Mouse (Mus musculus) liver, embryonic 12.5 days (tissue): ENCODE measurements around the gene Pim2. TPM values are rescaled to one million over a fixed set of nuclear protein-coding genes. Genes with fewer than 3 reads are reported as not detected.
"Not testable (repeated sequence)": the region's sequence is repeated elsewhere in the genome, so short reads cannot be mapped to it uniquely, and the experiment has no call there.

Experiments
- ATAC-seq: fragments of 200-750 bp; cut with Nextera tagmentation; 2 replicates; pipeline ENCODE4 v1.8.0; 2017; ENCODE audit warnings: moderate number of reproducible peaks, mild to moderate bottlenecking, moderate library complexity
- H3K27ac ChIP-seq: fragments of 300-500 bp; sonication (generic); 2 replicates; pipeline ENCODE4 v1.5.1; 2016; ENCODE audit warnings: mild to moderate bottlenecking
- H3K27me3 ChIP-seq: fragments of 300-500 bp; sonication (generic); replicated peaks from 2 replicates; pipeline ENCODE4 v1.6.1; 2016; ENCODE audit warnings: mild to moderate bottlenecking, moderate library complexity
- H3K36me3 ChIP-seq: fragments of 300-500 bp; sonication (generic); 2 replicates; pipeline ENCODE4 v1.6.1; 2016; ENCODE audit warnings: mild to moderate bottlenecking, moderate library complexity
- H3K4me1 ChIP-seq: fragments of 300-500 bp; sonication (generic); 2 replicates; pipeline ENCODE4 v1.6.1; 2016
- H3K4me2 ChIP-seq: fragments of 300-500 bp; sonication (generic); 2 replicates; pipeline ENCODE4 v1.6.1; 2016; ENCODE audit warnings: mild to moderate bottlenecking, moderate library complexity
- H3K4me3 ChIP-seq: fragments of 300-500 bp; sonication (generic); 2 replicates; pipeline ENCODE4 v1.5.1; 2016; ENCODE audit warnings: mild to moderate bottlenecking, moderate library complexity
- H3K9ac ChIP-seq: fragments of 300-500 bp; sonication (generic); 2 replicates; pipeline ENCODE4 v1.6.1; 2016; ENCODE audit warnings: mild to moderate bottlenecking, moderate library complexity
- H3K9me3 ChIP-seq: fragments of 300-500 bp; sonication (generic); replicated peaks from 2 replicates; pipeline ENCODE4 v1.6.1; 2016; ENCODE audit warnings: mild to moderate bottlenecking, moderate library complexity
- WGBS: fragments of 180-500 bp; shearing (Covaris S2); methylation state at CpG from one replicate; pipeline ENCODE4 v1.1.7; 2016; ENCODE audit not compliant: insufficient replicate concordance; 5-methylcytosine and 5-hydroxymethylcytosine counted together
- polyA plus RNA-seq: library from polyadenylated mRNA; unstranded; fragments of >200 nt; fragmentation: Nextera tagmentation; extraction: Ambion mirVana; gene quantifications from 2 replicates; pipeline ENCODE4 v1.2.1, GENCODE M21; 2016

Pim2 gene
- polyA plus RNA-seq, 1 experiment from 2014 or later = 5.2 TPM

DNA sequence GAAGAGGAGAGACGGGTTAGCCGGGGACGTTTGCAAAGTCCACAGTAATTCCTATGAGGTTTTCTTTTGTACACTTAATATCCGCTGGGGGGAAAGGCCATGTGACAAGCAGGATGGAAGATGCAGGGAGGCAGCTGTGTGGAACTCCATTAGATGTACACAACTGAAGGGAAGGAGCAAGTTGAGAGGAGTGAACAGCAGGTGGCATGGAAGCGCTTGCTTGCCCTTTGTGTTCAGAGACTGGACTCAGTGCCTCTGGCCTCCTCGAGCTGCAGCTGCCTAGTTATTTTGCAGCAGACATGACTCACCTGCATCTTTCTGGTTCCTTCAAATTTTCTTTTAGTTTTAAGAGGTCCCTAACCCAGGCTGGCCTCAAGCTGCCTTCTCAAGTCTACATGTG lies 32.4 kb downstream of the Pim2 start:
- H3K4me2 ChIP-seq = no peak overlapping the region
- H3K36me3 ChIP-seq = peaks cover 12% of the 10 kb centered on the region
- H3K9ac ChIP-seq = no peak overlapping the region
- 0 out of 2 replicates have a peak, but pooled peaks cover 6% of the 10 kb centered on the region for H3K4me1 ChIP-seq
- H3K4me3 ChIP-seq = no peak overlapping the region
- ATAC-seq = no peak
- no peaks in the 10 kb centered on the region for H3K9me3 ChIP-seq
- no peaks in the 10 kb centered on the region for H3K27me3 ChIP-seq
- H3K27ac ChIP-seq = no peak overlapping the region
- 60% methylated on average over 6 of the region's 6 CpGs for WGBS

- not testable (repeated sequence) for H3K4me3 ChIP-seq, H3K27ac ChIP-seq, H3K4me1 ChIP-seq, H3K9ac ChIP-seq, H3K9me3 ChIP-seq, H3K36me3 ChIP-seq, H3K4me2 ChIP-seq, ATAC-seq
- peaks cover 26% of the 10 kb centered on the region for H3K27me3 ChIP-seq
- WGBS = 16% methylated on average over 3 of the region's 3 CpGs
These were observed 37.6 kb downstream of the Pim2 start for GRCm38 (mm10) chrX:7915669-7916068.

- not testable (repeated sequence) for H3K4me2 ChIP-seq, H3K4me1 ChIP-seq, H3K9ac ChIP-seq, H3K4me3 ChIP-seq, H3K36me3 ChIP-seq, H3K9me3 ChIP-seq, ATAC-seq, H3K27ac ChIP-seq
- H3K27me3 ChIP-seq = peaks cover 49% of the 10 kb centered on the region
- 47% methylated on average over 6 of the region's 6 CpGs for WGBS
These were observed 39.9 kb downstream of the Pim2 start for GRCm38 (mm10) chrX:7917960-7918359.

DNA sequence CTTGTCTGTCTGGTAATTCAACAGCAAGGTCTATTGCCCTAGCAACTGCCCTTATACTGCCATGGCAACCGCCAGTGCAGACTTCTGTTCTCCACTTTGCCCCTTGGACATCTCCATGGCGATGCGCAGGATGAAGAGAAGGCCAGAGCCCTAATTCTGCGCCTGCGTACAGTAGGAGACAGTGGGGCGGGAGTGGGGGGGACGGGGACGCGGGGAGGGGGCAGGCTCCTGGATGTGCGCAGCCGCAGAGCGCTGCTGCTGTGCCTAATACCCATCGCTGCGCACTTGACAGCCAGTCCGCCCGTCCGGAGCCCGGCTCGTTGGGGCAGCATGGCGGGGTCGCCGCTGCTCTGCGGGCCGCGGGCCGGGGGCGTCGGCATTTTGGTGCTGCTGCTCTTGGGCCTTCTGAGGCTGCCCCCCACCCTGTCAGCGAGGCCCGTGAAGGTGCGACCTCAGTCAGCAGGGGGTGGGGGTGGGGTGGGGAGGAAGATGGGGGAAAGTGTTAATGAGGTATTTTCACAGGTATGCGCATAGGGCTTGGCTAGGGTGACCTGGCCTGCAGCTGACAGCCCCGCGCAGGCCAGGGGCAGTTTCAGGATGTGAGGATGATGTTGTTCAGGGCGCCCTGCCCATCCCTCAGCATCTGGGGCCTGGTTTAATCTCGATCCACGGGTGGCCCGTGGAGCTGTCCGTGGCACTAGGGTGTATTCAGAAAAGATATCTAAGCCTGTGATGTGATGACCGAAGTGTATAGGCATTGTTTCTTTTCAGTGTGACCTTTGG lies 41.7 kb downstream of the Pim2 start, which contains the start of gene Pcsk1n:
Pcsk1n (plus strand) TSS at position 222 of the 783 bp plus-strand sequence.
- no peak within 1 kb of the TSS for H3K4me3 ChIP-seq
- ATAC-seq = no peak
- H3K4me1 ChIP-seq = no peaks in the 10 kb centered on the region; the same call in 1 of the 2 replicates
- H3K9ac ChIP-seq = no peak within 1 kb of the TSS
- H3K27me3 ChIP-seq = peaks cover 68% of the 10 kb centered on the region
- H3K9me3 ChIP-seq = no peaks in the 10 kb centered on the region
- WGBS = 13% methylated on average over 40 of the region's 40 CpGs
- no peaks in the 10 kb centered on the region for H3K36me3 ChIP-seq
- 0 out of 2 replicates have a peak within 1 kb of the TSS, but pooled peaks have one; percentile 29 for H3K4me2 ChIP-seq
- no peak within 1 kb of the TSS for H3K27ac ChIP-seq

DNA sequence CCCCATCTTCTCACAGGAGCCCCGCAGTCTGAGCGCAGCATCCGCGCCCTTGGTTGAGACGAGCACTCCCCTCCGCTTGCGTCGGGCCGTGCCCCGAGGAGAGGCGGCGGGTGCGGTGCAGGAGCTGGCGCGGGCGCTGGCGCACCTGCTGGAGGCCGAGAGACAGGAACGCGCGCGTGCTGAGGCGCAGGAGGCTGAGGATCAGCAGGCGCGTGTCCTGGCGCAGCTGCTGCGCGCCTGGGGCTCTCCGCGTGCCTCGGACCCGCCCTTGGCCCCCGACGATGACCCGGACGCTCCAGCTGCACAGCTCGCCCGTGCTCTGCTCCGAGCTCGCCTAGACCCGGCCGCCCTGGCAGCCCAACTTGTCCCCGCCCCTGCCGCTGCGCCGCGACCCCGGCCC lies 44.0 kb downstream of the Pim2 start:
- Histone ChIP-seq H3K27me3 (peaks cover 90% of the 10 kb centered on the region), H3K27ac (no peak overlapping the region), H3K4me2 (peak overlapping the region; percentile 40), H3K4me1 (no peaks in the 10 kb centered on the region; the same call in 1 of the 2 replicates), H3K36me3 (no peaks in the 10 kb centered on the region), H3K9ac (no peak overlapping the region), H3K4me3 (peak overlapping the region; percentile 17), H3K9me3 (no peaks in the 10 kb centered on the region)
- WGBS = 7% methylated on average over 42 of the region's 48 CpGs
- ATAC-seq = no peak

- no peak for ATAC-seq
- H3K4me2 ChIP-seq = no peak overlapping the region
- H3K36me3 ChIP-seq = peaks cover 5% of the 10 kb centered on the region; the same call in 1 of the 2 replicates
- H3K27me3 ChIP-seq = peaks cover 85% of the 10 kb centered on the region
- no peaks in the 10 kb centered on the region for H3K9me3 ChIP-seq
- no peak overlapping the region for H3K27ac ChIP-seq
- 50% methylated on average over 6 of the region's 6 CpGs for WGBS
- H3K4me3 ChIP-seq = no peak overlapping the region
- H3K9ac ChIP-seq = no peak overlapping the region
- no peaks in the 10 kb centered on the region; the same call in 1 of the 2 replicates for H3K4me1 ChIP-seq
These were observed 48.2 kb downstream of the Pim2 start for GRCm38 (mm10) chrX:7926266-7926665.

GRCm38 (mm10) chrX:7927116-7927515 lies 49.1 kb downstream of the Pim2 start:
- no peak overlapping the region for H3K4me2 ChIP-seq
- ATAC-seq = no peak
- no peak overlapping the region for H3K9ac ChIP-seq
- no peaks in the 10 kb centered on the region for H3K9me3 ChIP-seq
- no peaks in the 10 kb centered on the region; the same call in 1 of the 2 replicates for H3K4me1 ChIP-seq
- no peak overlapping the region for H3K27ac ChIP-seq
- H3K27me3 ChIP-seq = peaks cover 77% of the 10 kb centered on the region
- no peak overlapping the region for H3K4me3 ChIP-seq
- H3K36me3 ChIP-seq = peaks cover 5% of the 10 kb centered on the region; the same call in 1 of the 2 replicates
- WGBS = 10% methylated on average over 10 of the region's 10 CpGs

GRCm38 (mm10) chrX:7928270-7928790 lies 50.3 kb downstream of the Pim2 start, which contains the start of gene Eras:
Gene Eras, minus strand, starts transcription at chrX:7928607.
- H3K4me2 ChIP-seq = no peak within 1 kb of the TSS
- H3K36me3 ChIP-seq = peaks cover 5% of the 10 kb centered on the region; the same call in 1 of the 2 replicates
- 17% methylated on average over 16 of the region's 19 CpGs for WGBS
- ATAC-seq = no peak; the same call in 1 of the 2 replicates
- peaks cover 65% of the 10 kb centered on the region for H3K27me3 ChIP-seq
- no peak within 1 kb of the TSS for H3K27ac ChIP-seq
- H3K9me3 ChIP-seq = no peaks in the 10 kb centered on the region
- no peak within 1 kb of the TSS for H3K9ac ChIP-seq
- no peaks in the 10 kb centered on the region for H3K4me1 ChIP-seq
- H3K4me3 ChIP-seq = no peak within 1 kb of the TSS

Other genes starting within 250 kb of the Pim2 start
- gene Syp, start 239.8 kb upstream of the Pim2 start, polyA plus RNA-seq = 0.41 and 0.76 TPM in 2 replicates
- 1.3 and 1.4 TPM in 2 replicates for gene Prickle3, start 221.0 kb upstream of the Pim2 start, polyA plus RNA-seq
- 36.2 and 37.6 TPM in 2 replicates for gene Plp2, start 206.9 kb upstream of the Pim2 start, polyA plus RNA-seq
- gene Magix, start 197.0 kb upstream of the Pim2 start, polyA plus RNA-seq = 0.04 TPM in 1 of 2 replicates, not detected in the other
- 18.9 and 20.8 TPM in 2 replicates for gene Gpkow, start 181.1 kb upstream of the Pim2 start, polyA plus RNA-seq
- 14.6 and 15.6 TPM in 2 replicates for gene Wdr45, start 163.9 kb upstream of the Pim2 start, polyA plus RNA-seq
- gene Gm45208, start 156.0 kb upstream of the Pim2 start, polyA plus RNA-seq = not detected in 2 replicates
- 13.0 and 13.4 TPM in 2 replicates for gene Praf2, start 149.8 kb upstream of the Pim2 start, polyA plus RNA-seq
- 2.6 and 3.2 TPM in 2 replicates for gene Ccdc120, start 127.4 kb upstream of the Pim2 start, polyA plus RNA-seq
- 14.1 and 15.1 TPM in 2 replicates for gene Tfe3, start 115.7 kb upstream of the Pim2 start, polyA plus RNA-seq
- gene Gripap1, start 88.5 kb upstream of the Pim2 start, polyA plus RNA-seq = 36.8 and 39.1 TPM in 2 replicates
- gene Kcnd1, start 56.0 kb upstream of the Pim2 start, polyA plus RNA-seq = 0.37 and 0.38 TPM in 2 replicates
- 57.3 and 60.1 TPM in 2 replicates for gene Otud5, start 36.9 kb upstream of the Pim2 start, polyA plus RNA-seq
- 19.7 and 23.1 TPM in 2 replicates for gene Slc35a2, start 5.8 kb downstream of the Pim2 start, polyA plus RNA-seq
- gene Pqbp1, start 21.0 kb downstream of the Pim2 start, polyA plus RNA-seq = 65.0 and 65.2 TPM in 2 replicates
- gene Timm17b, start 21.1 kb downstream of the Pim2 start, polyA plus RNA-seq = 98.3 and 98.9 TPM in 2 replicates
- not detected in 2 replicates for gene Gm10491, start 29.6 kb downstream of the Pim2 start, polyA plus RNA-seq
- gene Gm10490, start 31.3 kb downstream of the Pim2 start, polyA plus RNA-seq = not detected in 2 replicates
- gene Pcsk1n, start 41.6 kb downstream of the Pim2 start, polyA plus RNA-seq = 0.26 and 0.33 TPM in 2 replicates
- 0.17 TPM in 1 of 2 replicates, not detected in the other for gene Eras, start 50.3 kb downstream of the Pim2 start, polyA plus RNA-seq
- gene Hdac6, start 69.6 kb downstream of the Pim2 start, polyA plus RNA-seq = 15.4 and 15.8 TPM in 2 replicates
- 148 and 156 TPM in 2 replicates for gene Gata1, start 99.8 kb downstream of the Pim2 start, polyA plus RNA-seq
- gene Glod5, start 140.2 kb downstream of the Pim2 start, polyA plus RNA-seq = 0.25 TPM in 1 of 2 replicates, not detected in the other
- gene Suv39h1, start 196.5 kb downstream of the Pim2 start, polyA plus RNA-seq = 57.1 and 57.5 TPM in 2 replicates
- gene Was, start 212.2 kb downstream of the Pim2 start, polyA plus RNA-seq = 3.2 and 3.5 TPM in 2 replicates